Mouse (Mus musculus) lung, adult 2 months (tissue): ENCODE results near the gene Cox7a1. TPM values are rescaled to one million over a fixed set of nuclear protein-coding genes. Genes with fewer than 3 reads are reported as not detected.

Experiments used
- DNase-seq: peaks from one replicate; pipeline ENCODE4 v3.0.0; 2022
- H3K4me1 ChIP-seq: fragments of 200-500 bp; 2 replicates; pipeline ENCODE4 v1.6.1; 2011; ENCODE audit warnings: low read length; ENCODE audit not compliant: control insufficient read depth, insufficient read depth
- H3K4me3 ChIP-seq: fragments of 200-500 bp; replicated peaks from 2 replicates; pipeline ENCODE3; 2011; ENCODE audit warnings: low read depth, mild to moderate bottlenecking, control low read depth, low read length; ENCODE audit errors: extremely low read depth
- CTCF ChIP-seq: fragments of 200-500 bp; IDR thresholded peaks from 2 replicates; pipeline ENCODE4 v1.5.1; 2011; ENCODE audit warnings: mild to moderate bottlenecking, low read length, control low read depth; ENCODE audit not compliant: insufficient read depth
- POLR2A ChIP-seq: fragments of 200-500 bp; IDR thresholded peaks from 2 replicates; pipeline ENCODE4 v1.6.1; 2011; ENCODE audit warnings: low read depth, mild to moderate bottlenecking, control low read depth, low read length, borderline replicate concordance; ENCODE audit errors: extremely low read depth
- WGBS: fragments of 180-500 bp; shearing (Covaris S2); methylation state at CpG from one replicate; pipeline ENCODE4 v1.1.7; 2018; 5-methylcytosine and 5-hydroxymethylcytosine counted together
- polyA plus RNA-seq: library from polyadenylated mRNA; depleted of rRNA; stranded (reverse); fragments of >200 nt; gene quantifications from 2 replicates; pipeline ENCODE4 v1.2.3, GENCODE M21; 2012; rRNA removed

The Cox7a1 gene
- polyA plus RNA-seq, 1 experiment: 42.3 TPM

DNA sequence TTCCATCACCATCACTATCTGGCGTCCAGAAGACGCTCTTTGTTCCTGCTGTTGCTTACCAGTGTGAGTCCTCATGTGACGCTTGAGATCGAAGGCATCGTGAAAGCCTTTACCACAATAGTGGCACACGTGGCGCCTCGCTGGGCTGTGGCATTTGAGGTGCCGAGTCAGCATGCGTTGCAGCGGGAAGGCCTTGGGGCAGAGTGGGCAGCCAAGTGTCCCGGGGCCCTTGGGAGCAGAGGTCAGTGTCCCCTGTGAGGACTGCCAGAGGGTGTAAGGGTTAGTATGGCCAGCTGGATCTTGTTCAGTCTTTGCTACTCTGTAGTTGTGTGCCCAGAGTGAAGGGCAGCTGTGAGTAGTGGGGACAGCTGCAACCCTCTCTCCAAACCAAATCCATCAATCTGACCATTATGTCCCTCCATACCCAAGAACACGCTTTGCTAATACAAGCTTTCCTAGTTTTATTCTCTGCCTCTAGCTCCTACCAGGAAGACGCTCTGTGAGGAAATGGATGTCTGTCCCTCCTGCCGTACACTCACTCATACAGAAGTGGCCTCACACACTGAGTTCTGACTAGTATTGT lies 50.4 kb downstream of the Cox7a1 start:
- no peak for DNase-seq
- Histone ChIP-seq H3K4me3 (no peak overlapping the region), H3K4me1 (peaks cover 10% of the 10 kb centered on the region)
- 76% methylated on average over 15 of the region's 15 CpGs for WGBS
- TF ChIP-seq POLR2A (no peak), CTCF (no peak)

DNA sequence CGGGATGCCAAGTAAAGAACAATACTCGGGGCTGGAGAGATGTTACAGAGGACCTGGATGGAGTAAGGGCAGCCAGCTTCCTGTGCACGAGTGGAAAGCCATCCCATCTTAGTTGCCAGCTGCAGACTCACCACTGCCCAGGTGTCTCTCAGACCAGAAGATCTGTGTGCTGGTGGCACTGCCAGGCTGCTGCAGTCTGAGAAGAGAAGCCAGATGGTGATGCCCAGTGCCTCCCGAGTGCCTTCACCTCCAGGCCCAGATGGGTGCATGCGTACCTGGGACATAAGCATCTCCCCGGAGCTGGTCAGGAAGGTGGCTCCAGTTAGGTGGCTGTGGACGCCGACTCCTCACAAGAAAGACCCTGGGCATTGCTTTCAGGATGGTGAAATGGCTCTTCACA lies 51.1 kb downstream of the Cox7a1 start:
- TF ChIP-seq CTCF (no peak), POLR2A (no peak)
- no peak overlapping the region for H3K4me3 ChIP-seq
- H3K4me1 ChIP-seq: peaks cover 10% of the 10 kb centered on the region
- WGBS: 86% methylated on average over 8 of the region's 8 CpGs
- DNase-seq: no peak

DNA sequence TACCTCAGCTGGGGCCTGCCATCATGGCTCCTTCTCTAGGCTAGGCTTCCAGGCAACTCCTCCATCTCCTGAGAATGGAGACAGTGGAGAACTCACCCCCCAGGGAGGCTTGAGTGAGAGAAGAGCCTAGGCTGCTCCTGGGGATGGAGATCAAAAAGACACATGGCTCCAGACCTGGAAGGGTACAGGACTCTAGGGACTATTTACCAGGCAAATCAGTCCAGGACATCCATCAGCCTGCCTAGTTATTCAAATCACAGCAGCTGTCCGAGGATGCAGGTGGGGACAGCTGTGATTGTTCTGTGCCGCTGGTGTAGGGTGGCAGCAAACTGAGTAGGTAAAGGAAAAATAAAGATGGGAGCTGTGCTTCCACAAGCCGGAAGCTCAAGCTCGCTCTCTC lies 51.7 kb downstream of the Cox7a1 start, which contains the start of gene Ovol3:
Ovol3 (minus strand) TSS at position 101 of the 400 bp plus-strand sequence.
- 85% methylated on average over 4 of the region's 4 CpGs for WGBS
- H3K4me3 ChIP-seq: no peak within 1 kb of the TSS
- H3K4me1 ChIP-seq: peaks cover 10% of the 10 kb centered on the region
- TF ChIP-seq CTCF (no peak), POLR2A (no peak)
- no peak for DNase-seq

Other genes with a start within 250 kb of the Cox7a1 start
- 7.9 and 8.3 TPM in 2 replicates for gene Zfp74, start 230.1 kb upstream of the Cox7a1 start, polyA plus RNA-seq
- gene Zfp568, start 200.2 kb upstream of the Cox7a1 start, polyA plus RNA-seq: 5.1 and 6.1 TPM in 2 replicates
- 3.6 and 4.9 TPM in 2 replicates for gene Zfp14, start 132.8 kb upstream of the Cox7a1 start, polyA plus RNA-seq
- 0.31 and 1.0 TPM in 2 replicates for gene Zfp82, start 111.2 kb upstream of the Cox7a1 start, polyA plus RNA-seq
- gene Gm26920, start 93.7 kb upstream of the Cox7a1 start, polyA plus RNA-seq: not detected in 2 replicates
- 1.1 and 1.2 TPM in 2 replicates for gene Zfp566, start 93.6 kb upstream of the Cox7a1 start, polyA plus RNA-seq
- gene Zfp260, start 89.4 kb upstream of the Cox7a1 start, polyA plus RNA-seq: 11.4 and 17.6 TPM in 2 replicates
- 0.88 and 1.8 TPM in 2 replicates for gene Zfp382, start 62.2 kb upstream of the Cox7a1 start, polyA plus RNA-seq
- gene Zfp146, start 14.4 kb upstream of the Cox7a1 start, polyA plus RNA-seq: 9.5 and 14.8 TPM in 2 replicates
- gene Capns1, start 14.7 kb downstream of the Cox7a1 start, polyA plus RNA-seq: 784 and 1,083 TPM in 2 replicates
- gene Polr2i, start 47.8 kb downstream of the Cox7a1 start, polyA plus RNA-seq: 95.6 and 110 TPM in 2 replicates
- 38.4 and 41.6 TPM in 2 replicates for gene Tbcb, start 48.1 kb downstream of the Cox7a1 start, polyA plus RNA-seq
- not detected in 2 replicates for gene Ovol3, start 51.6 kb downstream of the Cox7a1 start, polyA plus RNA-seq
- 0.21 and 0.55 TPM in 2 replicates for gene Thap8, start 96.0 kb downstream of the Cox7a1 start, polyA plus RNA-seq
- gene Wdr62, start 96.3 kb downstream of the Cox7a1 start, polyA plus RNA-seq: 15.9 and 24.9 TPM in 2 replicates
- 7.7 and 7.9 TPM in 2 replicates for gene Clip3, start 107.6 kb downstream of the Cox7a1 start, polyA plus RNA-seq
- gene Alkbh6, start 124.6 kb downstream of the Cox7a1 start, polyA plus RNA-seq: 141 and 163 TPM in 2 replicates
- 14.5 and 21.5 TPM in 2 replicates for gene Syne4, start 130.7 kb downstream of the Cox7a1 start, polyA plus RNA-seq
- 0.50 and 0.55 TPM in 2 replicates for gene E130208F15Rik, start 137.6 kb downstream of the Cox7a1 start, polyA plus RNA-seq
- gene Sdhaf1, start 139.8 kb downstream of the Cox7a1 start, polyA plus RNA-seq: 14.2 and 21.4 TPM in 2 replicates
- 8.7 and 10.9 TPM in 2 replicates for gene Lrfn3, start 178.6 kb downstream of the Cox7a1 start, polyA plus RNA-seq
- 328 and 425 TPM in 2 replicates for gene Tyrobp, start 229.6 kb downstream of the Cox7a1 start, polyA plus RNA-seq
- 33.9 and 37.1 TPM in 2 replicates for gene Hcst, start 235.7 kb downstream of the Cox7a1 start, polyA plus RNA-seq
- gene Nfkbid, start 237.6 kb downstream of the Cox7a1 start, polyA plus RNA-seq: 7.2 and 8.6 TPM in 2 replicates